Mouse (Mus musculus): ENCODE results near the gene Krt87. TPM values are rescaled to one million over a fixed set of nuclear protein-coding genes. Genes with fewer than 3 reads are reported as not detected.

Krt87 gene
- polyA plus RNA-seq, 1 experiment: 0.18 TPM

DNA sequence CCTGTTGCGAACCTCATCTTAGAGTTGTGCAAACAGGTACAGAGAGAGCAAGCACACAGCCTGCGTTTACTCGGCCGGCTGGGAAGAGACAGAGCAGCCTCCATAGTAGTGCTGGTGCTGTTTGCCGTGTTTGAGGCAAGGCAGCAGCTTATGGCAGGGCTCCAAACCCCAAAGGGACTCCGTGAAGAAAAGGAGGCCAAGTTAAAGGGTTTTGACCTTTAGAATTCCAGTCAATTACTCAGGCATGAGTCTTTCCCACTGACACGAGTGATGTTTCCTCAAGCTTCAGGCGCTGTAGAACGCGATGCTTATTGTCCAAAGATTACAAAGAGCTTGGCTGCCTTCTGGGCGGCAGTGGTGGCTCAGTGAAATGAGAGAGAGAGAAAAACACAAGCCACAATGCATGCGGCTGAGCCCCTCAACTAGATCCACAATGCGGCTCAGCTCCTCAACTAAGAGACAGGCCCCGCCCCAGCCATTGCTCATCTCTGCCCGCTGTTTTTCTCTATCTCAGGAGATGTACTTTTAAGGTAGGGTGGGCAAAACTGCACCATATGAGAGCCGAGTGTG, 19.8 kb upstream of the Krt87 start:
- TF ChIP-seq POLR2A (IDR thresholded peaks at IDR 0.05; ENCODE audit: borderline replicate concordance, extremely low read depth, insufficient read depth, insufficient read length, poor library complexity, severe bottlenecking) (no peak), CTCF (IDR thresholded peaks at IDR 0.05; ENCODE audit: borderline replicate concordance, extremely low read depth, insufficient read depth, insufficient read length) (no peak)
- peak; percentile 55 for DNase-seq (ENCODE audit: low read depth)

DNA sequence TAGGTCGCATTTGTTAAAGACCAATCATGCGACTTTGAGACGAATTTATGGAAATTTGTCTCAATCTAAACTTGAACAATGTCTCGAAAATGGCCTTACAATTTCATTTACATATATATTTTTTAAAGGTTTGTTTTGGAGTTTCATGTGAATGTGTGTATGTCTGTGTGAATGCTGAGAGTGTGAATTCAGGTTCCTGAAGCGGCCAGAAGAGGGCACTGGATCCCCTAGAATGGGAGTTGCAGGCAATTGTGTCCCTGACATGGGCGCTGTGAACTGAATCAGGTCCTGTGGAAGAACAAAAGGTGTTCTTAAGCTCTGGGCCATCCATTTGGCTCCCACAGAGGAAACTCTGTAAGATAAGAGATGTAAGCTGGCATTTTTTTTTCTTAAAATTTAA, 17.3 kb upstream of the Krt87 start:
- no peak for DNase-seq (ENCODE audit: low read depth)
- TF ChIP-seq POLR2A (IDR thresholded peaks at IDR 0.05; ENCODE audit: borderline replicate concordance, extremely low read depth, insufficient read depth, insufficient read length, poor library complexity, severe bottlenecking): no peak
- no peak for TF ChIP-seq CTCF (IDR thresholded peaks at IDR 0.05; ENCODE audit: borderline replicate concordance, extremely low read depth, insufficient read depth, insufficient read length)

DNA sequence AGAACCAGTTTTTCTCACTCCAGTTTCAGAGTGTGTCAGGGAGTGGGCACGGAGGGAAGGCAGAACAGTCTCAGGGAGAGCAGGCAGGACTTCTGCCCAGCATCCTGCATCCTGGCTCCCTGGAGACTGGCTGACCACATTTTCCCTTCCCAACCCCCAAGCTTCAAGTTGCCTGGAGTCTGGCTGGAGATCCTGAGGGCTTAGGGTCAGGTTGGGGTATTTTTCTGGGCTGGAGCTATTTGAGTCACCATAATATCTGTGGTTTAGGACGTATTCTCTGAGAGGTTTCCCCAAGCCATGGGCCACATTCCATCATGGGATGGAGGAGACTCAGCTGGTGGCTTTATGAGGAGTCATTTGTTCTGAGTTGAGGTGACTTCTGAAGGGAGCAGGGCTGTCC, 16.7 kb upstream of the Krt87 start:
- TF ChIP-seq POLR2A (IDR thresholded peaks at IDR 0.05; ENCODE audit: borderline replicate concordance, extremely low read depth, insufficient read depth, insufficient read length, poor library complexity, severe bottlenecking) (no peak), CTCF (IDR thresholded peaks at IDR 0.05; ENCODE audit: borderline replicate concordance, extremely low read depth, insufficient read depth, insufficient read length) (no peak)

DNA sequence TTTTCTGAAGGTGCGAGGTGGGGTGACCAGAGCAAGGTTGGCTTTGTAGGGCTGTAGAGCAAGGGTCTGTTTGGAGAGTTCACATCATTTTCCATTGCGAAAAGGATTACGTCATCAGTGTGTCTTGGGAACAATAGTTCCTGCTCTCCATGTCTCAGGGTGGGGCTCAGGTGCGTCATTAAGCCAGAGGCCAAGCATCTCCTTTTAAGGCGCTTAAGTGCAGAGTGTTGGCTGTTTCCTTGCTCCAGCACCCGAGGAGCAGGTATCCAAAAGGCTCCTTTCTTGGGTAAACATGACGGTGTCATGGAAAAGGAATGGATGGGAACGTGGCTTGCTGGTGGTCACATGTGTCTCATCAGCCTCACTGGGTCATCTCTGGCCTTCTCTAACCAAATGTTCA, 16.2 kb upstream of the Krt87 start:
- no peak for TF ChIP-seq POLR2A (IDR thresholded peaks at IDR 0.05; ENCODE audit: borderline replicate concordance, extremely low read depth, insufficient read depth, insufficient read length, poor library complexity, severe bottlenecking)
- no peak for TF ChIP-seq CTCF (IDR thresholded peaks at IDR 0.05; ENCODE audit: borderline replicate concordance, extremely low read depth, insufficient read depth, insufficient read length)
- no peak for DNase-seq (ENCODE audit: low read depth)

More for the DNA sequence above, 16.7 kb upstream of the Krt87 start:
- DNase-seq (ENCODE audit: low read depth): no peak

DNA sequence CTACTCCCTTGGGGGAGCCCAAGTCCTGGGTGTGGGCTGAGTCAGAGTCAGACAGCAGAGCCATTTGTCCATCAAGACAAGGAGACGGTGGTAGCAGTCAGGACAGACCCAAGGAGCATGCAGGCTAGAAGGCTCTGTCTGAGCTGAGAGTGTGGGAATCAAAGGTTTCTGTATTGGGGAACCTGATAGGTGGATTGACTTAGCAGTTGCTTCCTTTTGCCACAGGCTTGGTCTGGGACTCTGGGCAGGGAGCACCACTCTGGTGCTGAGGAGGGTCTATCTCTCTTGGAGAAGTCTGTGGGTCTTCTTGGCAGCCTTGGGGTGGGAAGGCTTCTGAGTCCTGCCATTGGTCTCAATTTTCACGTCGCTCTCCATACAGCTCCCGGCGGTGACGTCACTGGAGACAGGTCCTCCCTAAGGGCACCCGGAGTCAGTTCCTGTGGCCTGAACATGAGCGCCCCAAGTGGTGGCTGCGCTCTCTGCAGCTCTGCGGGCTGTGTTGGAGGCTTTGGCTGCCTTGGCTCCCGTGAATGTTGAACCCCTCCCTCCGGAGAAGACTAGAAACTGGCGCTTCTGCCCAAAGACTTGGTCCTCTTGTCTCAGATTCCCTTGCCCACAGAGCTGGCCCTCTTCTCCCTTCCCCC, 14.6 kb upstream of the Krt87 start:
- peak; percentile 54 for DNase-seq (ENCODE audit: low read depth)
- TF ChIP-seq CTCF (IDR thresholded peaks at IDR 0.05; ENCODE audit: borderline replicate concordance, extremely low read depth, insufficient read depth, insufficient read length) (peak; percentile 77), POLR2A (IDR thresholded peaks at IDR 0.05; ENCODE audit: borderline replicate concordance, extremely low read depth, insufficient read depth, insufficient read length, poor library complexity, severe bottlenecking) (no peak)

DNA sequence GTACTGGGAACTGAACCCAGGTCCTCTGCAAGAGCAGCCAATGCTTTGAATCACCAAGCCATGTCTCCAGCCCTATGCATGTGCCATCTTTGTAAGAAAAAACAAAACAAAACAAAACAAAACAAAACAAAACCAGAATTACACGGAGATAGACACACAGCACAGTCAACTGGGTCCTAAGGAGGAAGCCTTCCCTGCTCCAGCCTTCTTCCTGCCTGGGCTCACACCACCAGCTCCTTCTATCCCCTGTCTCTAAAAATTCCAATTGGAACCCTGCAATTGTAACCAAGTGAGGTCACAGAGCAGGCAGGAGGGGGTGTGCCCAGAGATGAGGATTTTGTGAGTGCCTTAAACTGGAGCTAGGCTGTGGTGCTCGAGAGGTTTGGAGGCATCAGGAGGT, 8.8 kb upstream of the Krt87 start, which contains the start of gene Krt88:
Gene Krt88, plus strand, starts transcription at position 301 of the 400 bp plus-strand sequence.
- TF ChIP-seq POLR2A (IDR thresholded peaks at IDR 0.05; ENCODE audit: borderline replicate concordance, extremely low read depth, insufficient read depth, insufficient read length, poor library complexity, severe bottlenecking): no peak
- no peak for TF ChIP-seq CTCF (IDR thresholded peaks at IDR 0.05; ENCODE audit: borderline replicate concordance, extremely low read depth, insufficient read depth, insufficient read length)
- no peak for DNase-seq (ENCODE audit: low read depth)

DNA sequence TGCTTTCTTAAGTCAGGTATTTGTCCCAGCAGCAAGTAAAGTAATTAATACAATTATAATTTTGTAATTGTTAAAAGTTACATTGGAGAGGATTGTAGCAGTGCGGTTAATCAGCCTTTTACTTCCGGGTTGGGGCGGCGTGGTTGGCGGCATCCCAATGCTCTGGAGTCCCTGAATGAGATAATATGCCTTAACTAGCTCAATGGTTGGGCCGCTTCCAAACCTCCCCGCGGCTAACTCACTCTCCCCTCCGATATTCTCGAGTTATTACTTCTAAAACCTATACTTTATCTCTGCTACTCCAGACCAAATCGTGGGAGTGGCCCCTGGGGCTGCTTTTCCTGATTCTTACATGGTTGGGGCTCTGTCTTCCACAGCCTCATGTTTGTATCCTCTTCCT, 8.0 kb upstream of the Krt87 start:
- TF ChIP-seq POLR2A (IDR thresholded peaks at IDR 0.05; ENCODE audit: borderline replicate concordance, extremely low read depth, insufficient read depth, insufficient read length, poor library complexity, severe bottlenecking) (no peak), CTCF (IDR thresholded peaks at IDR 0.05; ENCODE audit: borderline replicate concordance, extremely low read depth, insufficient read depth, insufficient read length) (no peak)
- peak; percentile 37 for DNase-seq (ENCODE audit: low read depth)

DNA sequence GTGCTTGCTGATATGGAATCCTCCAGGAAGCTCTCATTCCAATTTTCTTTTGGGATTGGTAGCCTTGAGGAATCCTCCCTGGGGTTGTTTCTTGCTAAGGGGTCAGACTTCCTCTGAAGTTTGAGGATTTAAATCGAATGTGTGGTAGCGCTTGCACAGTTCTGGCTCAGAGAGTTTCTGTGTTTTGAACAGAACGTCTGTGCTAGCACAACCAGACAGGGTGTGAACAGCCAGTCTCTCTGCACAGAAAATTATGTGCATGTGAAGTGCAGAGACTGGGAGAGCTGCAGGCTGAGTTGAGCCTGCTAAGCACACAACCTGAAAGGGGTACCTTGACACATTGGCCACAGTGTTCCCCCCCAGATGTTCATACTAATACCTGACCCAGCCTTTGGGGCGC, 2.2 kb upstream of the Krt87 start:
- peak; percentile 32 for DNase-seq (ENCODE audit: low read depth)
- no peak for TF ChIP-seq CTCF (IDR thresholded peaks at IDR 0.05; ENCODE audit: borderline replicate concordance, extremely low read depth, insufficient read depth, insufficient read length)
- TF ChIP-seq POLR2A (IDR thresholded peaks at IDR 0.05; ENCODE audit: borderline replicate concordance, extremely low read depth, insufficient read depth, insufficient read length, poor library complexity, severe bottlenecking): no peak

DNA sequence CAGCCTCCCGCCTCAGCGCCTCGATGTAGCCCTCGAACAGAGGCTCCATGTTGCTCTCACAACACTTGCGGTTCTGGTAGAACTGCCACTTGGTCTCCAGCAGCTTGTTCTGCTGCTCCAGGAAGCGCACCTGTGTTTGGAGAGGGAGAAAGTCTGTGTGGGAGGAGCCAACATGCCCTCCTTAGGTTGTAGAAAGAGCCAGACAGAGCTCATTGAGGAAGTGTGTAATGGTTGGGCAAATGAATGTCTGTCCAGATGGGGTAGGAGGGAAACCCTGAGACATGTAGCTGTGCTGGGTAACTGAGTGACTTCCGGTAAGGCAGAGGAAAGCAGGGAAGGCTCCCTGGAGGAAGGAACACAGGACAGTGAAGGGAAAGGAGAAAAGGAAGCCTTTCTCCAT, 2.0 kb downstream of the Krt87 start:
- no peak for DNase-seq (ENCODE audit: low read depth)
- TF ChIP-seq CTCF (IDR thresholded peaks at IDR 0.05; ENCODE audit: borderline replicate concordance, extremely low read depth, insufficient read depth, insufficient read length): no peak
- no peak for TF ChIP-seq POLR2A (IDR thresholded peaks at IDR 0.05; ENCODE audit: borderline replicate concordance, extremely low read depth, insufficient read depth, insufficient read length, poor library complexity, severe bottlenecking)

DNA sequence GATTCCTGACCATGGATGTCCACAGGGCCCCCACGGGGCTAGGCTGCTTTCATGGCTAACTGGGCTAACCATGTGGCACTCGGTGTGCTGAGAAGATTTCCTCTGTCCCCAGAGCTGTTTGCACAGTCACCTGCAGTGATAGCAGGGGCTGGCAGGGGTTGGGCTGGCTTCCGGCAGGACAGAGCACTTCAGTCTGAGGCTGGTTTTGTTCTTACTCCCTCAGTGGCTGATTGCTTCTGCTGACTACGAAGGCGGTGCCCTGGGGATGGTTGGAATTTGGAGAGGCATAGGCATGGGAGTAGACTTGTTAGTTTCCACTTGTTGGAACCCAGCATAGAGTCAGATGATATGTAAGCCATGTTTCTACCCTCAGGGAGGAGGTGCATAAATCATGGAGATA, 13.7 kb downstream of the Krt87 start:
- no peak for DNase-seq (ENCODE audit: low read depth)
- TF ChIP-seq CTCF (IDR thresholded peaks at IDR 0.05; ENCODE audit: borderline replicate concordance, extremely low read depth, insufficient read depth, insufficient read length) (no peak), POLR2A (IDR thresholded peaks at IDR 0.05; ENCODE audit: borderline replicate concordance, extremely low read depth, insufficient read depth, insufficient read length, poor library complexity, severe bottlenecking) (no peak)

DNA sequence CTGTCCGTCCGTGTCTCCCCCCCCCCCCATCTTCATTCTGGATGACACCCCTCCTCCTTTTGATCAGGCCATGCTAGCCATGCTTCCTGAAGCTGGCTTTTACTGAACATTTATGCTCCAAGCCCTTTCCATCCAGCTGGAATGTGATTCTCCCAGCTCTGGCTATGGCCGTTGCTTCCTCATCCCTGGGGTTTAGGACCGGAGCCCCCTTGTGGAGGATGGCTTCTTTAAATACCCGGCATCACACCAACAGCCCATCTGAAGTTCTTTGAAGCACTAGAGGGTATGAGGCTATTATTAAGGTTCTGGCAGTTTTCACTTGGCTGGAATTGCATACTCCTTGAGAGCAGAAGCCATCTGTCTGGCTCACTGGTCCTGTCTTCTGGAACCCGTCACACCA, 17.7 kb downstream of the Krt87 start:
- peak; percentile 35 for DNase-seq (ENCODE audit: low read depth)
- TF ChIP-seq POLR2A (IDR thresholded peaks at IDR 0.05; ENCODE audit: borderline replicate concordance, extremely low read depth, insufficient read depth, insufficient read length, poor library complexity, severe bottlenecking) (no peak), CTCF (IDR thresholded peaks at IDR 0.05; ENCODE audit: borderline replicate concordance, extremely low read depth, insufficient read depth, insufficient read length) (peak; percentile 37; the same call in 1 of the 2 replicates)

DNA sequence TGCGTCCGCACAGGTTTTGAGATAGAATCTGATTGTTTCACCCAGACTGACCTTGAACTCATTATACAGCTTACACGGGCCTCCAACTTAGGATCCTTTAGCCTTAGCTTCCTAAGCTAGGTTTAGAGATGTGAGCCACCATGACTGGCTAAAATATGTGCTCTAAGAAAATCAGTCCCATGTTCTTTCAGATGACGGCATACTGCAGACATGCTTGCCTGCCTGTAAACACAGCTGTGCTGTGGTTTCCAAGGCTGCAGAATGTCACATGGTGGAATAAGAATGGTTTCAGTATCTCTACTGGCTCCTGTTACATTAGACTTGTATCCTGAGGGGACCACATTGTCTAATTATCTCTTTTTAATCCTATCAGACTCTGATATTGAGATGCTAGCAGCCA, 19.7 kb downstream of the Krt87 start:
- peak; percentile 35 for DNase-seq (ENCODE audit: low read depth)
- TF ChIP-seq CTCF (IDR thresholded peaks at IDR 0.05; ENCODE audit: borderline replicate concordance, extremely low read depth, insufficient read depth, insufficient read length) (no peak), POLR2A (IDR thresholded peaks at IDR 0.05; ENCODE audit: borderline replicate concordance, extremely low read depth, insufficient read depth, insufficient read length, poor library complexity, severe bottlenecking) (no peak)

Measured in brain, embryonic 14.5 days (tissue).